Mouse (Mus musculus) cerebellum, adult 11-12 months (tissue): ENCODE results near the gene Cabp4.

Source experiments
- DNase-seq: peaks from one replicate; pipeline ENCODE4 v3.0.0; 2022

The Cabp4 gene

GRCm38 (mm10) chr19:4100718-4101261, 43.0 kb downstream of the Cabp4 start:
- peak; percentile 88 for DNase-seq

GRCm38 (mm10) chr19:4099837-4100717, 43.8 kb downstream of the Cabp4 start, which contains the start of gene Pitpnm1:
Pitpnm1 (plus strand) TSS chr19:4099998.
- DNase-seq = peak; percentile 83

- DNase-seq = peak; percentile 93
Measured at GRCm38 (mm10) chr19:4099056-4099455, 44.8 kb downstream of the Cabp4 start.

DNA sequence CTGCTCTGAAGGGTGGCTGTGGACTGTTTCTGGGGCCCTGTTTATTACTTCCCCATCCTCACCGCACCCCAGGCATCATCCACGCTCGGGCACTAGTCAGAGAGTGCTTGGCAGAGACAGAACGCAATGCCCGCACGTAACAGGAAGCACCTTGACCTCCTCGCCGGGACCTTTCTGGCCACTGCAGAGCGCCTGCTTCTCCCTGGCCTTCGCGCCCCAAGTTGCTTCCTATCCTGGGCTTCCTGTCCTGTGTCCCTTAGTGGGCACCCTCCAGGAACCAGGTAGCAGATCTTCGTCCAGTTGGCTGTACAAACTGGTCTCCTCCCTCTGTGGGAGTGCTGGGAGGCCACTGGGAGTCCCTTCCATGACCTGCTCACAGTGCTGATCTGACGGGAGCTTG, 45.4 kb downstream of the Cabp4 start:
- peak; percentile 69 for DNase-seq

DNA sequence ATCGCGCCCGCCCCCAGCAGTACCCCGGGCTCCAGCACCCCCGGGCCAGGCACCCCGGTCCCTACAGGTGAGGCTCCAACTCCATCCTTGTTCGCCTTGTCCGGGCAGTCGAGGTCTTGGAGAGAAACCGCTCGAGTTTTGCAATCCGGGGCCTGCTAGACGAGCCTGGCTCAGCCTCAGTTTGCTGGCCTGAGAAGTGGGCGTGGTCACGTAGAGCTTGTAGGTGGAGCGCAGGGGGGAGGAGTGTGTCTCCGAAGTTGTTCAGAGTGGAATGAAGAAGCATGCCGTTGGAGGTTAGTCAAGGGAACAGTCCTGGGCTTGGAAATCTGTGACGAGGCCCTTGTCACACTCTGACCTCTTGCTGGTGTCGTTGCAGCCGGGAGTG, 46.4 kb downstream of the Cabp4 start:
- DNase-seq = no peak

GRCm38 (mm10) chr19:4096642-4097440, 47.0 kb downstream of the Cabp4 start, which contains the start of gene Cdk2ap2:
Cdk2ap2 (plus strand) TSS chr19:4097182.
- peak; percentile 100 for DNase-seq

GRCm38 (mm10) chr19:4095802-4096201, 48.0 kb downstream of the Cabp4 start:
- no peak for DNase-seq

- DNase-seq = peak; percentile 48
Measured at GRCm38 (mm10) chr19:4094774-4095303, 49.0 kb downstream of the Cabp4 start.

- DNase-seq = peak; percentile 36
Measured at GRCm38 (mm10) chr19:4094348-4094747, 49.5 kb downstream of the Cabp4 start.

GRCm38 (mm10) chr19:4093772-4094171, 50.1 kb downstream of the Cabp4 start:
- no peak for DNase-seq

- DNase-seq = no peak
Measured at GRCm38 (mm10) chr19:4092750-4093149, 51.1 kb downstream of the Cabp4 start.

DNA sequence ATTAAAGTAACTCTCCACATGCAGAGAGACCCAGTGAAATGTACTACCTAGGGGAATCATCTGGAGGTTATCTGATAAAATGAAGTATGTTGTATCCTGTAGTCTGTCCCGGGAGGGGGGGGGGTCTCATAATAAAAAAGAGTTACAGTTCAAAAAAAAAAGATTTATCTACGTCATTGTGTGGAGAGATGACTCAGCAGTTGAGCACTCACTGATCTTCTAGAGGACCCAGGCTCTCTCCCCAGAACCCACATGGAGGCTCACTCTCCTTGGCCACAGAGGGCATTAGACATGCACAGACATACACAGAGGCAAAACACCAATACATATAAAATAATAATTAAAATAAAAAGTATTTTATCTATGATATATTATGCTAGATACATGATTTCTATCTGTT, 52.5 kb downstream of the Cabp4 start:
- no peak for DNase-seq

DNA sequence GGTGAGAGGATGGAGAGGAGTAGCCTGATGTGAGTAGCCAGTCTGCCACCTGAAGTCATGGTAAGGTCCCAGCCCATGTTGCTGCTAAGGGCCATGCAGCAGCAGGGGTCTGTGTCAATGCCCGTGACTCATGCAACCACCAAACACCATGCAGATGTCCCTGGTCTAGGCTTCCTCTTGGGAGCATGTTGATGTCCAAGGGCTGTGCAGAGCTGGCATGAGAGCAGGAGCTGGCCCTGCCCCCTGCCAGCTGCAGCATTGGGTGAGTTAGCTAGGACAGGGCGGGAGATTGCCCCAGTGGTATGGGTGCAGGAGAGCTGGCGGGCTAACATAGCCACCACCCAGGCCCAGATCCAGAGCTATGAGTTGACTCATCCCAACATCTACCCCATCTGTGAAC, 53.4 kb downstream of the Cabp4 start:
- no peak for DNase-seq

DNA sequence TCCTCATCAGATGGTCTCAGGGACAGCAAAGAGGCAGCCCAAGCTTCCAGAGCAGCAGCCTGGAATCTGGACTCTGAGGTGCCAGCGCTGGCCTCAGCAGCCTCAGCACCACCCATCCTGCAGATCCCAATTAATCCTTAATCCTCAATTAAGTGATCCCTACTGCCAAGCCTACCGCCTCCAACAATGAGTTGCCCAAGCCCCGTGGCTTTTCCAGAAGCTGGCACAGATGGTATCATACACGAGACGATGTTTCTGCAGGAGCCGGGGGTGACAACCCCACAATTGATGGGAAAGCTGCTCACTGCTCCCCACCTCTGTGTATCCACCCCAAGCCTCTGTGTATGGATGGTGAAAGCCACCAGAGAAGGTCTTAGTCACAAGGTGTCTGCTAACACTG, 54.7 kb downstream of the Cabp4 start:
- peak; percentile 11 for DNase-seq

DNA sequence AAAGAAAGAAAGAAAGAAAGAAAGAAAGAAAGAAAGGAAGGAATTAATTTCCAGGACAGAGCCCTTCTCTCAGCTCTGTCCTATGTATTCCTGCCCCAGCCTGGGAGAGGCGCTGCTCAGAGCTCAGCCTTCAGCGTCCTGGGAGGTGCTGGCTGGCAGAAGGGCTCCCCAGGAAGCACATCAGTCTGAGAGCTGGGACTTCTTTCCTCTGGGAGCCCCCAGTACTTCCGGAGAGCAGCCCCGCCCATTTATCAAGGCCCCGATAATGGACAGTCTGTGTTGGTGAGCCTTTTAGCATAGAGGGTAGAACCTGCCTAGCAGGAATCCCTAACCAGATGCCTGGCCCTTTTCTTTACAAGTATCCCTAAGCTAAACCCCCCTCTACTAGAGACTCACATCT, 55.7 kb downstream of the Cabp4 start:
- peak; percentile 5 for DNase-seq

GRCm38 (mm10) chr19:4087090-4087489, 56.7 kb downstream of the Cabp4 start:
- peak; percentile 23 for DNase-seq

- DNase-seq = peak; percentile 27
Measured at GRCm38 (mm10) chr19:4086156-4086555, 57.7 kb downstream of the Cabp4 start.
